Mouse (Mus musculus) ovary, postnatal 36 days (tissue): ENCODE results near the gene Armc7.
"Not testable (repeated sequence)": the region's sequence is repeated elsewhere in the genome, so short reads cannot be mapped to it uniquely, and the experiment has no call there.

ENCODE experiments used
- DNase-seq: peaks from one replicate; pipeline ENCODE4 v3.0.0; 2022; ENCODE audit warnings: low spot score, mixed read lengths

The Armc7 gene

DNA sequence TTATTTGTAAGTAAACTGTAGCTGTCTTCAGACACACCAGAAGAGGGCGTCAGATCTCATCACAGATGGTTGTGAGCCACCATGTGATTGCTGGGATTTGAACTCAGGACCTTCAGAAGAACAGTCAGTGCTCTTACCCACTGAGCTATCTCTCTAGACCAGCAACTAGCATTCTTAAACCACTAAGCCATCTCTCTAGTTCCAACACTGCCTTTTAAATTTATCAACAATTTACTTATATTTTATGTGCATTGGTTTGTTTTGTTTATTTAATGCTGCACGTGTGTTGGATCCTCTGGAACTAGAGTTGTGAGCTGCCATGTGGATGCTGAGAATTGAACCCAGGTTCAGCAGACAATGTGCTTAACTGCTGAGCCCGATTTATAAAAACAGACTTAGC lies 51.0 kb downstream of the Armc7 start:
- not testable (repeated sequence) for DNase-seq

DNA sequence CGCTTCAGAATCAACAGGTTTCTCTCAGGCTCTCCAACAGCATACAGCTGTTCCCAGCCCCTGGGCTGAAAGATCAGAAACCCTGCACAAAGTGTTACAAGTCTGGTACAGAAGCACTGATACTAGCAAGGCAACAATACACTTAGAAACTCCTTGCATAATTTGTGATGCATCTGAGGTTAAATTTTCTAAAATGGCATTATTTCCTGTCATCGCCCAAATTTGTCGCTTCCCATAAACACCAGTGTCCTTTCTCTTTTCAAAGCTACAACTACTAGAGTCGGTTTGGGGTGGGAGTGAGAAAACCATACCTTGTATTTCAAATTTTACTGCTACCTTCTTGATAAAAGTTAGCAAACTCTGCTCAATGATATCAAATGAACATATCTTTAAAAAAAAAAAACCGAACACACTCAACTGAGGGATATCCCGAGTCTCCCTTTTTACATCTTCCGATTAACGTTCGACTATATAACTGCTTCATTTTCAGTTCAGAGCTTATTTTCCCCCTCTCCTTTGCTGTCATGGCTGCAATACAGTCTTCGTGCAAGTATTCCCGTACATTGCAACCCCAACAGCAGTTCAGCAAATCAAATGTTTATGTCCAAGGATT lies 59.4 kb downstream of the Armc7 start:
- no peak for DNase-seq

DNA sequence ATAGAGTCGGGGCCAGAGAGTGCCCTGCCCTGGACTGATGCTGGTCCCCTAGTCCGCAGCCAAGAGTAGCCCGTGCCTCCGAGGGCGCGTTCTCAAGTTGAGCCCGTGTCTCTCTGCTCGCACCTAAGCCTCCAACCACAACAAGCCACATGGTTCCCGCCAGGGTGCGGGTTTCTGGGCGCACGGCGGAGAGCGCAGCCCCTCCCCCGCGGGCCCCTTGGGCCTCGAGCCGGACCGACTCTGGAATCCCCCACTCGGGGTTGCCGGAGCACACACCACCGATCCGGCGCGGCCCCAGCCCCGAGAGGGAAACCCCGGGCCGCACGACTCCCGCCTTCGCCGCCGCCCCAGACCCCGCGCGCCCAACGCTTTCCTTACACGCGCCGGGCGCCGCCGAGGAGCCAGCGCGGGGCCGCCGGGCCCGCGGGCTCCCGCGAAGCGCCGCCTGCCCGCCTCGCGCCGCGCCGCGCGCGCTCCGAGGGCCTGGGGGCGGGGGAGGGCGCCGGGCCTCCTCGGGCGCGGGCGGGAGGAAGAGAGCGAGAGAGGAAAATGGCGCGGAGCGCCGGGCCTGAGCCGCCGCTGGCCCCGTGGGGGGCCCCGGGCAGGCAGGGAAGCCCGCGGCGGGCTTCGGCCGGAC lies 60.1 kb downstream of the Armc7 start:
- DNase-seq: peak; percentile 76

DNA sequence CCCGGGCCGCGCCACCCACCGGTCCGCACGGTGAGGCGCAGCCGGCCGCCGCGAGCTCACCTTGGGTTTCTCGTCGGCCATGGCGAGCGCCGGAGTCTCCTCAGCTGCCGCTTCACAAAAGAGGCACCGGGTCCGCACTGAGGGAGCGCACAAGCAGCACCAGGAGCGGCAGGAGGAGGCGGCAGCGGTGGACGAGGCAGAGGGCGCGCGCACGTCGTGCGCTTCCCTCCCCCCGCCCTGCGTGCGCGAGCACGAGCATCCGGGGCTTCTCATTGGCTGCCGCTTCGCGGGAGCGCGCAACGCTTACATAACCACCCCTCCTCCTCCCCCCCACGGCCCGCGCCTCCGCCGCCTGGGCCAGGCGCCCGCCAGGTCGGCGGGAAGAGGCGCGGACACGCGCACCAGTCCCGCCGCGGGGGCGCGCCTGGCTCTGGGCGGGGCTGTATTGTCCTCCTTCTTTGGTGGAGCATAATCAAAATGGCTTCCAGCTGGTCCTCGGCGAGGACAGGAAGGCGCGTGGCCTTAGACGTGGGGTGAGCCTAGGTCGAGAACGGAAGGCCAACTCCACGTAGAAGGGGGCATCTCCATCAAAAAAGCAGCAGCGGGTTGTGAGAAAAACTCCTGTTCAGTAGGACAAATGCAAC lies 60.7 kb downstream of the Armc7 start, which contains the start of gene Sumo2:
Sumo2 (minus strand) TSS at position 239 of the 644 bp plus-strand sequence.
- peak; percentile 99 for DNase-seq

DNA sequence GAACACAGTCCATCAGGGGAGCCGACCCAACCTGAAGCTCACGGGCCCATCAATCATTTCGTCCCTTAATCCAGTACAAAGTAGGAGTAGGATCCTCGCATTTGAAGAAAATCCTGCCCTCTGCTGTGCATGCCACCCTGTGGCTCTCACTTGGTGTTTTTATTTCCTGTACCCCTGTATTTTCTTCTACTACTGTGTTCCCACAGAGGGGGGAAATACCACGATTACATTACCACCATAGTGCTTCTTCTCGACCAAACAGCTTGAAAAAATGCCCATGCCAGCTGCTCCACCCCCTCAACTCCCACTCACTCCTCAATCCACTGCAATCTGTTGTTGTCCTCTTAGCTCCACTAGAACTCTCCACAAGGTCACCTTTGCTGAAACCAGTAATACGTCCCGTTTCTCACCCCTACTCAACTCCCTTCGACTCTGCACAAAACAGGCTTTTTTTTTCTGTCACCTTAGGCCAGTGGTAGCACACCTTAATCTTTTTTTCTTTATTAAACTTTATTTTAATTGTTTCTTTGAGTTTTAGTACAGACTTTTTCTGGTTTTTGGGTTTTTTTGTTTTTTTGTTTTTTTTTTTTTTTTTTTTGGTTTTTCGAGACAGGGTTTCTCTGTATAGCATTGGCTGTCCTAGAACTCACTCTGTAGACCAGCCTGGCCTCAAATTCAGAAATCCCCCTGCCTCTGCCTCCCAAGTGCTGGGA lies 61.5 kb downstream of the Armc7 start:
- no peak for DNase-seq

DNA sequence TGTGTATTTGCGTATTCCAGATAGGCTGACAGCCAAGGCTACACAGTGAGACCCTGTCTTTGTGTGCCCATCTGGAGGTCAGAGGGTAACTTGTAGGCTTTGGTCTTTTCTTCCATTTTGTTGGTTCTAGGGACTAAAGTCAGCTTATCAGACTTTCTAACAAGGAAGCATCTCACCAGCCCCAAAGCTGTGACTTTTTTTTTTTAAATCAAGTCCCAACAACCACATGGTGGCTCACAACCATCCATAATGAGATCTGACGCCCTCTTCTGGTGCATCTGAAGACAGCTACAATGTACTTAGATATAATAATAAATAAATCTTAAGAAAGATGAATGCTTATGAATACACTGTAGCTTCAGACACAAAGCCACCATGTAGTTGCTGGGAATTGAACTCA lies 62.6 kb downstream of the Armc7 start:
- no peak for DNase-seq
